Mouse (Mus musculus) stomach, embryonic 16.5 days (tissue): ENCODE data around the gene Rtn2. TPM values are rescaled to one million over a fixed set of nuclear protein-coding genes. Genes with fewer than 3 reads are reported as not detected.
A peak's percentile ranks its signal among the peaks of the same experiment; 100 is the strongest.

ENCODE experiments used
- ATAC-seq: fragments of 200-750 bp; cut with Nextera tagmentation; 2 replicates; pipeline ENCODE4 v1.8.0; 2017; ENCODE audit warnings: moderate number of reproducible peaks, moderate TSS enrichment; ENCODE audit not compliant: insufficient read depth, low FRiP score
- H3K27ac ChIP-seq: fragments of 300-500 bp; sonication (generic); 2 replicates; pipeline ENCODE4 v1.5.1; 2014; ENCODE audit warnings: low read length
- H3K27me3 ChIP-seq: fragments of 300-500 bp; sonication (generic); 2 replicates; pipeline ENCODE4 v1.6.1; 2014; ENCODE audit warnings: low read length, control low read depth, mixed read lengths; ENCODE audit not compliant: control insufficient read depth, insufficient read depth
- H3K36me3 ChIP-seq: fragments of 300-500 bp; sonication (generic); 2 replicates; pipeline ENCODE4 v1.6.1; 2014; ENCODE audit warnings: low read length; ENCODE audit not compliant: control insufficient read depth, insufficient read depth
- H3K4me1 ChIP-seq: fragments of 300-500 bp; sonication (generic); 2 replicates; pipeline ENCODE4 v1.6.1; 2014; ENCODE audit warnings: low read length, control low read depth, mixed read lengths; ENCODE audit not compliant: control insufficient read depth, insufficient read depth
- H3K4me2 ChIP-seq: fragments of 300-500 bp; sonication (generic); 2 replicates; pipeline ENCODE4 v1.6.1; 2014; ENCODE audit warnings: low read depth, low read length, mixed read lengths
- H3K4me3 ChIP-seq: fragments of 300-500 bp; sonication (generic); replicated peaks from 2 replicates; pipeline ENCODE4 v1.5.1; 2014; ENCODE audit warnings: mild to moderate bottlenecking, low read length
- H3K9ac ChIP-seq: fragments of 300-500 bp; sonication (generic); 2 replicates; pipeline ENCODE4 v1.6.1; 2014; ENCODE audit warnings: low read length
- H3K9me3 ChIP-seq: fragments of 300-500 bp; sonication (generic); replicated peaks from 2 replicates; pipeline ENCODE4 v1.6.1; 2016; ENCODE audit warnings: low read length, control low read depth; ENCODE audit not compliant: control insufficient read depth
- WGBS: fragments of 180-500 bp; shearing (Covaris S2); extraction: QIAGEN DNeasy Blood & Tissue Kit; methylation state at CpG from one replicate; pipeline ENCODE4 v1.1.7; 2014; 5-methylcytosine and 5-hydroxymethylcytosine counted together
- polyA plus RNA-seq: library from polyadenylated mRNA; unstranded; fragments of >200 nt; fragmentation: Nextera tagmentation; extraction: Ambion mirVana; gene quantifications from 2 replicates; pipeline ENCODE4 v1.2.1, GENCODE M21; 2015

The Rtn2 gene
- polyA plus RNA-seq, 1 experiment from 2014 or later = 21.7 TPM

DNA sequence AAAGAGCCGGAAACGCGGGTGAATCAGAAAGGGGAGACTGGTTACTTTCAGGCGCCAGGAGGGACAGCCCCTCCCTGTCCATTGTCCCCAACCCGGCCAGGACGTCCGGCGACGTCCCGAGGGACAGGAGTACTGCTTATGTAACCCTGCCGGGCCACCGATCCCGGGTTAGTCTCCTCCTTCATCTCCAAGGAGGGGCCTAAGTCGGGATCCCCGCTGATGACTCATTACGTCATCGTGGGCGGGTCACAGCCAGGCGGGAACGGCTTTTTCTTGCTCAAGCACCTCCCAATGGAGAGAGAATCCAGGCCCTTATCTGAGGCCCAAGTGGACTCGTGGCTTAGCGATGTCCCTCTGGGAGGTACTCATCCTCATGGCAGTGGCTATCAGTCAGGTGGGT lies 44.7 kb downstream of the Rtn2 start:
- H3K27me3 ChIP-seq = no peaks in the 10 kb centered on the region
- WGBS = under 1% methylated on average over 22 of the region's 22 CpGs
- ATAC-seq = peak; percentile 79
- H3K4me2 ChIP-seq = peak overlapping the region; percentile 73
- peak overlapping the region; percentile 51 for H3K4me3 ChIP-seq
- peak overlapping the region; percentile 66 for H3K9ac ChIP-seq
- H3K36me3 ChIP-seq = no peaks in the 10 kb centered on the region
- H3K9me3 ChIP-seq = no peaks in the 10 kb centered on the region
- peaks cover 15% of the 10 kb centered on the region for H3K4me1 ChIP-seq
- H3K27ac ChIP-seq = peak overlapping the region; percentile 82

DNA sequence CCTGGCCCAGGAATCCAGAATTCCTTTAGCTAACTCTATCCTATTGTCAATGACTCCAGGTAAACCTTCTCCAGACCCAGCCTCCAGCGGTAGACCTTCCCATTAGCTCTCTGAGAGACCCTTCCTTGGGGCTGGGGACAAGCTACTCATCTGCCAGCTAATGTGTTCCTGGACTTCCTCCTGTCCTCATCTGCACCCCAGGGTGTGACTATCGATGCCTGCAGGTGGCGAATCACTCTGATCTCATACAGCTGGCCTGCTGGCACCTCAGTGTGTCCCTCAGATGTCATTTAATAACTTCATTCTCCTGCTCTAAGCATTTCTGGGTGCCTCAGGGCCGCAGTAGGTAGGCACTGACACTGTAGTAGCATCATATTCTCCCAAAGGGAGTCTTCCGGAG lies 45.4 kb downstream of the Rtn2 start:
- 69% methylated on average over 5 of the region's 5 CpGs for WGBS
- peak overlapping the region; percentile 82; the same call in 1 of the 2 replicates for H3K27ac ChIP-seq
- H3K4me1 ChIP-seq = peaks cover 14% of the 10 kb centered on the region; the same call in 1 of the 2 replicates
- H3K9ac ChIP-seq = peak overlapping the region; percentile 66
- no peaks in the 10 kb centered on the region for H3K36me3 ChIP-seq
- H3K27me3 ChIP-seq = no peaks in the 10 kb centered on the region
- no peak overlapping the region for H3K4me3 ChIP-seq
- no peak for ATAC-seq
- H3K4me2 ChIP-seq = peak overlapping the region; percentile 73; the same call in 1 of the 2 replicates
- H3K9me3 ChIP-seq = no peaks in the 10 kb centered on the region

DNA sequence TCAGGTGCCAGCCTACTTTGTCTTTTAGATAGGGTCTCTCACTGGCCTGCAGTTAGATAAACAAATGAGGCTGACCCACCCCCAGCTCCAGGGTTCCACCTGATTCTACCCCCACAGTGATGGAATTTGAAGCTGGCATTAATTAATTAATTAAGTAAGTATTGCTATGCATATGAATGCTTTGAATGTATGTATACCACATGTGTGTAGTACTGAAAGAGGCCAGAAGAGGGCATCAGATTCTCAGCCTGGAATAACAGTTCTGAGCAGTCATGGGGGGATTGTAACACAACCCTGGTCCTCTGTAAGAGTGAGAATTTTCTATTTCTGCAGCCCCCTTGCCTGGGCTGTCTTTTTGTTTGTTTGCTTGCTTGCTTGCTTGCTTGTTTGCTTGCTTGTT lies 46.0 kb downstream of the Rtn2 start:
- no peak for ATAC-seq
- H3K4me2 ChIP-seq = no peak overlapping the region
- H3K9ac ChIP-seq = no peak overlapping the region
- H3K4me1 ChIP-seq = peaks cover 15% of the 10 kb centered on the region
- no peaks in the 10 kb centered on the region for H3K27me3 ChIP-seq
- H3K4me3 ChIP-seq = no peak overlapping the region
- no peak overlapping the region for H3K27ac ChIP-seq
- H3K36me3 ChIP-seq = no peaks in the 10 kb centered on the region
- H3K9me3 ChIP-seq = no peaks in the 10 kb centered on the region

DNA sequence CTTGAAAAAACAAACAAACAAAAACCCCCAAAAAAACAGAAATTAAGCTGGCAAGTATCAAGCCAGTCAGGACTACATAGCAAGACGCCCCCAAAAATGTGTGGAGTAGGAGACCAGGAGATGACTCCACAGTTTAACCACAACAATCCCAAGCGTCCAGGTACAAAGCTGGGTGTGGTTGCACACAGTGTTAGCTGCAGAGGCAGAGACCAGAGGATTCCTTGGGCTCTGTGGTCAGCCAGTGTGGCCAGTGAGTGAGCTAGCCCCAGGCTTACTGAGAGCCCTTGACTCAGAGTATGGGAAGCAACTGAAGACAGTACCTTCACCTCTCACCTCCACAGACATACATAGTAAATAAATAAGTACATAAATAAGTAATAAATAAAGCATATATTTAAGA lies 49.5 kb downstream of the Rtn2 start:
- Histone ChIP-seq H3K4me1 (peaks cover 12% of the 10 kb centered on the region), H3K4me2 (no peak overlapping the region), H3K4me3 (no peak overlapping the region), H3K36me3 (no peaks in the 10 kb centered on the region), H3K9me3 (no peaks in the 10 kb centered on the region), H3K27ac (no peak overlapping the region), H3K9ac (no peak overlapping the region), H3K27me3 (no peaks in the 10 kb centered on the region)
- WGBS = 56% methylated on average over 2 of the region's 2 CpGs
- ATAC-seq = no peak

DNA sequence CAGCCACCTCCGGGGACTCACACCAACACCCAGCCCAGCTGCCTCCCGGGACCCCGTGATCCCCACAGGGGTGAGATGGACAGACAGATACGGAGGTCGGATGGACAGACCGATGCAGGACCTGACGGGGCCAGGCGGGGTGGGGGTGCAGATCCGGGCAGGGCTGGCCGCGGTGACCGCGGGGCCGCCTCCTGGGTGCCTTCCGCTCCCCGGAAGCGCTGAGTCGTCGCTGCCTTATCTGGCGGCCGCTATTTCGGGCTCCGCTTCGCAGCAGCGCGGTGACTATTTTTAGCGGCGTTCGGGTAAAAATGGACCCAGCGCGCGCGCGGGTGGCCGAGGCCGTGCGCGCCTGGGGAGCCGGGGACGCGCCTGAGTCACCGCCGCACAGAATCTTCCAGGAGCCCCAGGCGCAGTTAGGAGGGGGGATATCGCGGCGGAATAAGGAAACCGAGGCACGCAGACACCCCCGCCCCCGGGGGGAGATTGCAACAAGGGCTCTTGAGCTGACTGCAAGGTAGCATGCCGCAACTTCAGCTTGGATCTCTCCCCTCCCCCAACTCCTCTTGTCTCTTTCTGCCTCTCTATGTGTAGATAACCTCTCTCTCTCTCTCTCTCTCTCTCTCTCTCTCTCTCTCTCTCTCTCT lies 50.4 kb downstream of the Rtn2 start:
- Histone ChIP-seq H3K9me3 (no peaks in the 10 kb centered on the region), H3K4me1 (peaks cover 5% of the 10 kb centered on the region; the same call in 1 of the 2 replicates), H3K27ac (peak overlapping the region; percentile 70), H3K4me3 (peak overlapping the region; percentile 66), H3K9ac (peak overlapping the region; percentile 83), H3K4me2 (peak overlapping the region; percentile 65), H3K36me3 (no peaks in the 10 kb centered on the region), H3K27me3 (no peaks in the 10 kb centered on the region)
- WGBS = 1% methylated on average over 52 of the region's 52 CpGs
- peak; percentile 66; the same call in 1 of the 2 replicates for ATAC-seq

DNA sequence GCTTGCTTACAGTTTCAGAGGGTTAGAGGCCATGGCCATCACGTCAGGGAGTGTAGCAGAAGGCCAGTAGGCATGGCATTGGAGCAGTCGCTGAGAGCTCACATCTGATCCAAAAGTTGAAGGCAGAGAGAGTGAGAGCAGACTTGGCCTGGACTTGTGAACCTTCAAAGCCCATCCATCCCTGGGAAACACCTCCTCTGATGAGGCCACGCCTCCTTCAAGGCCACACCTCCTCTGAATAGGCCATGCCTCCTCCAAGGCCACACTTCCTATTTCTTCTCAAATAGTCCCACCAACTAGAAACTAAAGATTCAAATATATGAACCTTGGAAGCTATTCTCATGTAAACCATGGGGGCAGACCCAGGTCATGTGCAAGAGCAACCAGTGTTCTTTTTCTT lies 53.2 kb downstream of the Rtn2 start:
- Histone ChIP-seq H3K27me3 (no peaks in the 10 kb centered on the region), H3K27ac (no peak overlapping the region), H3K4me2 (no peak overlapping the region), H3K4me1 (peaks cover 5% of the 10 kb centered on the region; the same call in 1 of the 2 replicates), H3K9me3 (no peaks in the 10 kb centered on the region), H3K9ac (no peak overlapping the region), H3K36me3 (no peaks in the 10 kb centered on the region), H3K4me3 (no peak overlapping the region)
- no peak for ATAC-seq
- WGBS = 43% methylated on average over 3 of the region's 3 CpGs

DNA sequence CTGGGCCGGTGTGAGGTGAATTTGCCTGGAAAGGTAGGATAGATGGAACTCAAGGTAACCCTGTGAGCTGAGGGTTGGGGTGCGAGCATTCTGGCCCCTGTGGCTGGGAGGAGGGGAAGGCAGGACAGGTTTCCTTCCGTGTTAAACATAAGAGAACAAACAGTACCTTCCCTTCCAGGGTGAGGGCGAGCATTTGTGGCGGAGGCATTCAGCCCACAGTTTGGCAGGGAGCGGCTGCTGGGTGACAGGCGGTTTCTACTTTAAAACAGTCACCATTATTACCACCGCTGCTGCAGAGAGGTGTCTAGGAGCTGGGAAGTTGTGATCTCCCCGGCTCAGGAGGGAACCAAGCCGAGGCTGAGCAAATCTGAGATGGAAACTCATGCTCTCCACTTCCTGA lies 54.7 kb downstream of the Rtn2 start:
- H3K27ac ChIP-seq = no peak overlapping the region
- H3K4me1 ChIP-seq = peaks cover 13% of the 10 kb centered on the region
- 0 out of 2 replicates have a peak overlapping the region, but pooled peaks have one; percentile 35 for H3K9ac ChIP-seq
- H3K4me3 ChIP-seq = no peak overlapping the region
- no peaks in the 10 kb centered on the region for H3K36me3 ChIP-seq
- ATAC-seq = no peak
- H3K4me2 ChIP-seq = no peak overlapping the region
- 0 out of 2 replicates have a peak, but pooled peaks cover 5% of the 10 kb centered on the region for H3K27me3 ChIP-seq
- no peaks in the 10 kb centered on the region for H3K9me3 ChIP-seq
- WGBS = 54% methylated on average over 10 of the region's 10 CpGs

DNA sequence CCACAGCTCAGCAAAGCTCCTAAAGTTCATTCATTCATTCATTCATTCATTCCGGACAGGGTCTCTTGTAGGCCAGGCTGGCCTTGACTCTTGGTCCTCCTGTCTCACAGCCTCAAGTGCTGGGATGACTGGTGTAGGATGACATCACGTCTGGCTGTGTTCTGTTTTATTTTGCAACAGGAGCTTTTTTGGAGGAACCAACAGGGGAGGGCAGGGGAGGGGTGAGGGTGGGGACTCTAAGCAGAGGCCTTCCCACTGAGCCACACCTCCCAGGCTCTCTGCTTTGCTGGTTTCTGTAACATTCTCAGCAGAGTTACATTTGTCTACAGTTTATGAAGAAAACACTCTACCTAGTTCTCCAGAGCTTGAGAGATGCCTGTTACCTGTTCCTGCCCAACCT lies 55.6 kb downstream of the Rtn2 start:
- no peaks in the 10 kb centered on the region for H3K9me3 ChIP-seq
- 0 out of 2 replicates have a peak, but pooled peaks cover 5% of the 10 kb centered on the region for H3K27me3 ChIP-seq
- no peaks in the 10 kb centered on the region for H3K36me3 ChIP-seq
- no peak overlapping the region for H3K4me3 ChIP-seq
- ATAC-seq = no peak
- no peak overlapping the region for H3K27ac ChIP-seq
- H3K4me1 ChIP-seq = peaks cover 13% of the 10 kb centered on the region
- H3K9ac ChIP-seq = no peak overlapping the region
- H3K4me2 ChIP-seq = no peak overlapping the region
- WGBS = 54% methylated on average over 2 of the region's 2 CpGs

DNA sequence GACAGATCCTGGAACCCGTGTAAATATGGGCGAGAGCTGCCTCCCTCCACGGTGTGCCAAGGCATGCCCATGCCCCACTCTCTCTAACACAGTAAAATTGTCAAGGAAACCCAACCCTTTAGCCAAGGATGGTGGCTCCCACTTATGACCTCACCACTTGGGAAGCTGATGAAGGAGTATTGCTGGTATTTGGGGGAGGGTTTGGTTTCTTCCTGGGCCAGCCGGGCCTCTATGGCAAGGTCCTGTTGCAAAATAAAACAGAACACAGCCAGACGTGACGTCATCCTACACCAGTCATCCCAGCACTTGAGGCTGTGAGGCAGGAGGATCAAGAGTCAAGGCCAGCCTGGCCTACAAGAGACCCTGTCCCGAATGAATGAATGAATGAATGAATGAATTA lies 56.2 kb downstream of the Rtn2 start:
- Histone ChIP-seq H3K4me1 (peaks cover 10% of the 10 kb centered on the region), H3K9me3 (no peaks in the 10 kb centered on the region), H3K27ac (no peak overlapping the region), H3K9ac (no peak overlapping the region), H3K36me3 (no peaks in the 10 kb centered on the region), H3K27me3 (0 out of 2 replicates have a peak, but pooled peaks cover 5% of the 10 kb centered on the region), H3K4me3 (no peak overlapping the region), H3K4me2 (no peak overlapping the region)
- 59% methylated on average over 7 of the region's 7 CpGs for WGBS
- no peak for ATAC-seq
